Comparison of ENCODE assay signal across 9 mouse cellular contexts in genomic region chr4:120589815-120590422, GRCm38 (mm10). TPM values are rescaled to one million over a fixed set of nuclear protein-coding genes. Genes with fewer than 3 reads are reported as not detected.
DNase-seq lines count a peak whose midpoint lies in the region; ATAC-seq and TF ChIP-seq lines count a peak whose summit lies in the region.
"Had no signal": no experiment of that assay in that cellular context is flagged by ENCODE, and none has a peak within 500 bp of the region (broad histone marks: within the 10 kb centered on the region; RNA-seq: fewer than 3 reads in every experiment).

No protein-coding gene starts in this region.

- H3K36me3 ChIP-seq in C2C12 (ENCODE audit: control insufficient read depth, insufficient read depth): no peaks in the 10 kb centered on the region
- no peaks in the 10 kb centered on the region for H3K36me3 ChIP-seq in embryonic facial prominence, embryonic 11.5 days (replicated peaks; ENCODE audit: control insufficient read depth, insufficient read depth, low read depth, low read length)
- no peaks in the 10 kb centered on the region for H3K36me3 ChIP-seq in heart, embryonic 14.5 days (ENCODE audit: control insufficient read depth, insufficient read depth, low read length)
- H3K36me3 ChIP-seq in liver, embryonic 14.5 days (replicated peaks; ENCODE audit: control insufficient read depth, insufficient read depth, low read depth): no peaks in the 10 kb centered on the region
- H3K36me3 ChIP-seq in neural tube, embryonic 11.5 days (ENCODE audit: control insufficient read depth, insufficient read depth, low read length): no peaks in the 10 kb centered on the region

- peaks cover 39% of the 10 kb centered on the region for H3K27me3 ChIP-seq in C2C12 (ENCODE audit: control insufficient read depth, insufficient read depth, insufficient read length)
- H3K27me3 ChIP-seq in embryonic facial prominence, embryonic 11.5 days (ENCODE audit: control insufficient read depth, insufficient read depth, low read length): no peaks in the 10 kb centered on the region
- H3K27me3 ChIP-seq in heart, embryonic 14.5 days (ENCODE audit: control insufficient read depth, insufficient read depth, low read length): 0 out of 2 replicates have a peak, but pooled peaks cover 7% of the 10 kb centered on the region
- H3K27me3 ChIP-seq in liver, embryonic 14.5 days (ENCODE audit: control insufficient read depth, insufficient read depth, low read length): no peaks in the 10 kb centered on the region; the same call in 1 of the 2 replicates
- no peaks in the 10 kb centered on the region for H3K27me3 ChIP-seq in neural tube, embryonic 11.5 days (ENCODE audit: control insufficient read depth, insufficient read depth, low read length)

- no peaks in the 10 kb centered on the region for H3K79me2 ChIP-seq in C2C12 (ENCODE audit: control insufficient read depth, insufficient read depth)

- 32% methylated on average over 5 of the region's 5 CpGs for WGBS in embryonic facial prominence, embryonic 11.5 days
- WGBS in heart, embryonic 14.5 days: 35% methylated on average over 5 of the region's 5 CpGs
- WGBS in liver, embryonic 14.5 days (ENCODE audit: insufficient replicate concordance): 27% methylated on average over 5 of the region's 5 CpGs
- 40% methylated on average over 5 of the region's 5 CpGs for WGBS in neural tube, embryonic 11.5 days

- peak; percentile 68 for DNase-seq in adrenal gland, postnatal 10 days
- DNase-seq in embryonic facial prominence, embryonic 11.5 days (ENCODE audit: low spot score): peak; percentile 85
- peak; percentile 73 for DNase-seq in kidney, postnatal 10 days
- peak in 2 of 3 experiments; percentile 52 to 60 for DNase-seq in liver, embryonic 14.5 days (ENCODE audit: low read depth in 3 of 3, low spot score in 3 of 3)
- peak; percentile 77 for DNase-seq in neural tube, embryonic 11.5 days (ENCODE audit: low spot score)
- DNase-seq in testis, postnatal 10 days (ENCODE audit: low spot score): peak; percentile 63

- H3K9me3 ChIP-seq in embryonic facial prominence, embryonic 11.5 days (replicated peaks; ENCODE audit: control insufficient read depth, low read length): no peaks in the 10 kb centered on the region
- no peaks in the 10 kb centered on the region for H3K9me3 ChIP-seq in heart, embryonic 14.5 days (ENCODE audit: control insufficient read depth, low read length)
- no peaks in the 10 kb centered on the region for H3K9me3 ChIP-seq in liver, embryonic 14.5 days (ENCODE audit: control insufficient read depth, low read length)
- no peaks in the 10 kb centered on the region for H3K9me3 ChIP-seq in neural tube, embryonic 11.5 days (ENCODE audit: control insufficient read depth, low read length)

- TF ChIP-seq CTCF in C2C12 (IDR thresholded peaks at IDR 0.05; ENCODE audit: control insufficient read depth, insufficient read depth, insufficient read length): peak; percentile 53
- TF ChIP-seq CTCF in liver, embryonic 14.5 days (IDR thresholded peaks at IDR 0.05; ENCODE audit: low read depth): peak; percentile 97

- H3K4me3 ChIP-seq in C2C12 (ENCODE audit: insufficient read depth, poor library complexity, severe bottlenecking): no peak overlapping the region
- H3K4me3 ChIP-seq in embryonic facial prominence, embryonic 11.5 days (ENCODE audit: low read depth, low read length): no peak overlapping the region
- no peak overlapping the region for H3K4me3 ChIP-seq in heart, embryonic 14.5 days (ENCODE audit: control insufficient read depth in 1 of 2, insufficient read depth in 1 of 2, low read depth in 1 of 2, low read length in 2 of 2)
- H3K4me3 ChIP-seq in liver, embryonic 14.5 days (ENCODE audit: insufficient read depth in 1 of 2, low read depth in 2 of 2, low read length in 2 of 2): no peak overlapping the region
- no peak overlapping the region for H3K4me3 ChIP-seq in neural tube, embryonic 11.5 days (ENCODE audit: low read depth, low read length)

- H3ac ChIP-seq in C2C12 (ENCODE audit: control insufficient read depth, insufficient read length, low read depth): no peak overlapping the region

- peak; percentile 90 for ATAC-seq in embryonic facial prominence, embryonic 11.5 days (replicated peaks; ENCODE audit: insufficient number of reproducible peaks, low FRiP score, low TSS enrichment, low read depth)
- peak; percentile 78; the same call in 1 of the 2 replicates for ATAC-seq in heart, embryonic 14.5 days (ENCODE audit: insufficient number of reproducible peaks, insufficient read depth, low FRiP score, low read depth)
- peak; percentile 81 for ATAC-seq in liver, embryonic 14.5 days (ENCODE audit: insufficient read depth)
- peak; percentile 74; the same call in 1 of the 2 replicates for ATAC-seq in neural tube, embryonic 11.5 days (ENCODE audit: insufficient read depth, low FRiP score, low TSS enrichment)

- H3K4me1 ChIP-seq in embryonic facial prominence, embryonic 11.5 days (ENCODE audit: control insufficient read depth, insufficient read depth, low read length): no peaks in the 10 kb centered on the region
- peaks cover 7 to 10% of the 10 kb centered on the region in 2 experiments for H3K4me1 ChIP-seq in heart, embryonic 14.5 days (ENCODE audit: control insufficient read depth in 2 of 2, insufficient read depth in 2 of 2, low read length in 2 of 2)
- H3K4me1 ChIP-seq in liver, embryonic 14.5 days (replicated peaks; ENCODE audit: control insufficient read depth in 2 of 2, insufficient read depth in 2 of 2, low read length in 1 of 2): peaks cover 3 to 10% of the 10 kb centered on the region in 2 experiments
- H3K4me1 ChIP-seq in neural tube, embryonic 11.5 days (ENCODE audit: control insufficient read depth, insufficient read depth, low read length): no peaks in the 10 kb centered on the region

- no peaks in the 10 kb centered on the region for H3K79me3 ChIP-seq in C2C12 (ENCODE audit: low read depth)

- no peak overlapping the region for H3K27ac ChIP-seq in embryonic facial prominence, embryonic 11.5 days (replicated peaks; ENCODE audit: low read depth, low read length)
- H3K27ac ChIP-seq in heart, embryonic 14.5 days (replicated peaks in 1 of 2; ENCODE audit: control insufficient read depth in 1 of 2, insufficient read depth in 1 of 2, low read depth in 2 of 2, low read length in 2 of 2): no peak overlapping the region
- H3K27ac ChIP-seq in liver, embryonic 14.5 days: no peak overlapping the region
- H3K27ac ChIP-seq in neural tube, embryonic 11.5 days (ENCODE audit: low read depth, low read length): no peak overlapping the region

- H3K4me2 ChIP-seq in embryonic facial prominence, embryonic 11.5 days (ENCODE audit: low read depth, low read length): no peak overlapping the region
- H3K4me2 ChIP-seq in heart, embryonic 14.5 days (ENCODE audit: low read length): 0 out of 2 replicates have a peak overlapping the region, but pooled peaks have one; percentile 26
- H3K4me2 ChIP-seq in liver, embryonic 14.5 days (ENCODE audit: low read depth): no peak overlapping the region; the same call in 1 of the 2 replicates
- no peak overlapping the region for H3K4me2 ChIP-seq in neural tube, embryonic 11.5 days (ENCODE audit: low read depth)

- no peak overlapping the region for H3K9ac ChIP-seq in embryonic facial prominence, embryonic 11.5 days (replicated peaks; ENCODE audit: low read length)
- peak overlapping the region; percentile 52; the same call in 1 of the 2 replicates for H3K9ac ChIP-seq in heart, embryonic 14.5 days (ENCODE audit: low read length)
- no peak overlapping the region; the same call in 1 of the 2 replicates for H3K9ac ChIP-seq in liver, embryonic 14.5 days (replicated peaks)
- no peak overlapping the region for H3K9ac ChIP-seq in neural tube, embryonic 11.5 days (ENCODE audit: low read length)

- no peak for TF ChIP-seq EP300 in liver, embryonic 14.5 days (IDR thresholded peaks at IDR 0.05; ENCODE audit: low read depth)

TF ChIP-seq in C2C12, 6 proteins besides CTCF, POLR2A, EP300 and RAD21:
- TF ChIP-seq USF1 (IDR thresholded peaks at IDR 0.05; ENCODE audit: low read depth) (no peak), CEBPB (IDR thresholded peaks at IDR 0.05; ENCODE audit: low read depth) (no peak), FOSL1 (IDR thresholded peaks at IDR 0.05; ENCODE audit: insufficient read depth, low read length, poor library complexity, severe bottlenecking) (no peak), MAX (IDR thresholded peaks at IDR 0.05) (no peak), MYOD1 (IDR thresholded peaks at IDR 0.05; ENCODE audit: control insufficient read depth, insufficient read length, low read depth) (no peak), MYOG (IDR thresholded peaks at IDR 0.05; ENCODE audit: control insufficient read depth, extremely low read depth, insufficient read length) (no peak)

RNA-seq across cellular contexts. Expression of gene Gm8439, which starts 1.4 kb away (rescaled TPM):
- not detected for polyA plus RNA-seq in C2C12 (2012; fragmentation: generic; extraction: Trizol)
- total RNA-seq in adrenal gland, postnatal 10 days (2021): not detected
- polyA plus RNA-seq in embryonic facial prominence, embryonic 11.5 days (2014; fragmentation: Nextera tagmentation; extraction: Ambion mirVana): not detected in 2 replicates
- not detected in 2 replicates for polyA plus RNA-seq in heart, embryonic 14.5 days (2014; fragmentation: Nextera tagmentation; extraction: Ambion mirVana)
- not detected in 2 replicates for polyA plus RNA-seq in liver, embryonic 14.5 days (2012; rRNA removed)
- not detected in 2 replicates for polyA plus RNA-seq in liver, embryonic 14.5 days (2014; fragmentation: Nextera tagmentation; extraction: Ambion mirVana)
- not detected in 2 replicates for polyA plus RNA-seq in neural tube, embryonic 11.5 days (2014; fragmentation: Nextera tagmentation; extraction: Ambion mirVana)
- total RNA-seq: gastrocnemius, adult 8-10 months had no signal

RNA-seq across cellular contexts. Expression of gene Ctps, which starts 19.8 kb away (rescaled TPM):
- 76.3 TPM for polyA plus RNA-seq in C2C12 (2012; fragmentation: generic; extraction: Trizol)
- 10 to 100 TPM; 24.4 to 29.9 TPM for total RNA-seq in adrenal gland, postnatal 10 days (2021)
- polyA plus RNA-seq in embryonic facial prominence, embryonic 11.5 days (2014; fragmentation: Nextera tagmentation; extraction: Ambion mirVana): 143 and 145 TPM in 2 replicates
- polyA plus RNA-seq in heart, embryonic 14.5 days (2014; fragmentation: Nextera tagmentation; extraction: Ambion mirVana): 104 and 109 TPM in 2 replicates
- polyA plus RNA-seq in liver, embryonic 14.5 days (2012; rRNA removed): 13.4 and 18.9 TPM in 2 replicates
- 32.9 and 36.0 TPM in 2 replicates for polyA plus RNA-seq in liver, embryonic 14.5 days (2014; fragmentation: Nextera tagmentation; extraction: Ambion mirVana)
- 129 and 135 TPM in 2 replicates for polyA plus RNA-seq in neural tube, embryonic 11.5 days (2014; fragmentation: Nextera tagmentation; extraction: Ambion mirVana)

RNA-seq across cellular contexts. Expression of gene Slfnl1, which starts 57.9 kb away (rescaled TPM):
- 0.02 TPM for polyA plus RNA-seq in C2C12 (2012; fragmentation: generic; extraction: Trizol)
- under 1 TPM; 0.18 to 0.27 TPM for total RNA-seq in adrenal gland, postnatal 10 days (2021)
- polyA plus RNA-seq in embryonic facial prominence, embryonic 11.5 days (2014; fragmentation: Nextera tagmentation; extraction: Ambion mirVana): 0.11 TPM in 1 of 2 replicates, not detected in the other
- polyA plus RNA-seq in heart, embryonic 14.5 days (2014; fragmentation: Nextera tagmentation; extraction: Ambion mirVana): not detected in 2 replicates
- polyA plus RNA-seq in liver, embryonic 14.5 days (2012; rRNA removed): not detected in 2 replicates
- not detected in 2 replicates for polyA plus RNA-seq in liver, embryonic 14.5 days (2014; fragmentation: Nextera tagmentation; extraction: Ambion mirVana)
- polyA plus RNA-seq in neural tube, embryonic 11.5 days (2014; fragmentation: Nextera tagmentation; extraction: Ambion mirVana): not detected in 2 replicates
